Comparison of ENCODE assay signal across 8 mouse cellular contexts in genomic region chr4:48472052-48472791, GRCm38 (mm10). TPM values are rescaled to one million over a fixed set of nuclear protein-coding genes. Genes with fewer than 3 reads are reported as not detected.
DNase-seq lines count a peak whose midpoint lies in the region; ATAC-seq lines count a peak whose summit lies in the region.

No protein-coding gene starts in this region.

- H3K9me3 ChIP-seq in heart, embryonic 10.5 days = no peaks in the 10 kb centered on the region
- H3K9me3 ChIP-seq in heart, embryonic 15.5 days (replicated peaks) = no peaks in the 10 kb centered on the region
- H3K9me3 ChIP-seq in liver, embryonic 11.5 days (ENCODE audit: control insufficient read depth, low read length) = no peaks in the 10 kb centered on the region

- peak overlapping the region; percentile 97 for H3K27ac ChIP-seq in heart, embryonic 10.5 days
- H3K27ac ChIP-seq in heart, embryonic 15.5 days = peak overlapping the region; percentile 82
- peak overlapping the region; percentile 88; the same call in 1 of the 2 replicates for H3K27ac ChIP-seq in liver, embryonic 11.5 days (ENCODE audit: low read depth, low read length)

- H3K9ac ChIP-seq in heart, embryonic 15.5 days = peak overlapping the region; percentile 97
- peak overlapping the region; percentile 99 for H3K9ac ChIP-seq in liver, embryonic 11.5 days (ENCODE audit: low read depth, low read length)

- H3K27me3 ChIP-seq in heart, embryonic 10.5 days (ENCODE audit: insufficient read depth, poor library complexity, severe bottlenecking) = no peaks in the 10 kb centered on the region
- no peaks in the 10 kb centered on the region for H3K27me3 ChIP-seq in heart, embryonic 15.5 days
- H3K27me3 ChIP-seq in liver, embryonic 11.5 days (replicated peaks; ENCODE audit: control insufficient read depth, insufficient read depth, low read length) = no peaks in the 10 kb centered on the region
- H3K27me3 ChIP-seq in splenic B cell, adult 2 months (ENCODE audit: control insufficient read depth, insufficient read depth, low read length, poor library complexity, severe bottlenecking) = no peaks in the 10 kb centered on the region

- no peak for ATAC-seq in heart, embryonic 15.5 days (replicated peaks; ENCODE audit: insufficient number of reproducible peaks, insufficient read depth, low FRiP score, low read depth)
- 0 out of 2 replicates have a peak, but pooled peaks have one; percentile 16 for ATAC-seq in liver, embryonic 11.5 days (replicated peaks; ENCODE audit: low FRiP score)

- intact Hi-C loops in heart, postnatal 25 days (cut with DNase I) = loop anchor here (2.0 kb wide), 1 partner anchor 69 kb away; no protein-coding TSS in a partner anchor

- DNase-seq in heart, embryonic 10.5 days (ENCODE audit: low spot score) = no peak
- no peak for DNase-seq in heart, postnatal 25 days (ENCODE audit: low spot score)
- peak; percentile 10 for DNase-seq in NIH3T3 (ENCODE audit: low read depth)
- DNase-seq in liver, embryonic 11.5 days (ENCODE audit: low spot score) = peak; percentile 40
- peak; percentile 20 for DNase-seq in splenic B cell, adult 2 months (ENCODE audit: low read depth, low spot score)
- DNase-seq in right cerebral cortex, postnatal 14 days = no peak
- no peak for DNase-seq in layer of hippocampus, adult 9-11 months

- H3K36me3 ChIP-seq in heart, embryonic 10.5 days = peaks cover 15% of the 10 kb centered on the region
- H3K36me3 ChIP-seq in heart, embryonic 15.5 days = peaks cover 12% of the 10 kb centered on the region
- peaks cover 2% of the 10 kb centered on the region; the same call in 1 of the 2 replicates for H3K36me3 ChIP-seq in liver, embryonic 11.5 days (ENCODE audit: control insufficient read depth, insufficient read depth, low read length)
- peaks cover 6% of the 10 kb centered on the region; the same call in 1 of the 2 replicates for H3K36me3 ChIP-seq in splenic B cell, adult 2 months (ENCODE audit: control insufficient read depth, insufficient read depth, low read length, poor library complexity, severe bottlenecking)

- peak overlapping the region; percentile 98 for H3K4me3 ChIP-seq in heart, embryonic 10.5 days
- peak overlapping the region; percentile 77 for H3K4me3 ChIP-seq in heart, embryonic 15.5 days
- peak overlapping the region; percentile 96 for H3K4me3 ChIP-seq in liver, embryonic 11.5 days (ENCODE audit: low read depth, low read length)

- peak overlapping the region; percentile 71 for H3K4me2 ChIP-seq in heart, embryonic 15.5 days
- peak overlapping the region; percentile 85 for H3K4me2 ChIP-seq in liver, embryonic 11.5 days

- H3K4me1 ChIP-seq in heart, embryonic 10.5 days = peaks cover 19% of the 10 kb centered on the region
- H3K4me1 ChIP-seq in heart, embryonic 15.5 days (replicated peaks) = peaks cover 12% of the 10 kb centered on the region
- peaks cover 9% of the 10 kb centered on the region for H3K4me1 ChIP-seq in liver, embryonic 11.5 days (replicated peaks; ENCODE audit: control insufficient read depth, insufficient read depth, low read length)

- 14% methylated on average over 12 of the region's 12 CpGs for WGBS in heart, embryonic 10.5 days
- 9% methylated on average over 12 of the region's 12 CpGs for whole genome bisulfite sequencing in heart, embryonic 15.5 days
- 7% methylated on average over 12 of the region's 12 CpGs for WGBS in liver, embryonic 11.5 days

RNA-seq across cellular contexts. Expression of gene Tex10, which starts 1.0 kb away (rescaled TPM):
- polyA plus RNA-seq in heart, embryonic 10.5 days (2016; fragmentation: Nextera tagmentation; extraction: Ambion mirVana) = 46.5 and 62.0 TPM in 2 replicates
- 1 to 10 TPM; 7.6 to 8.2 TPM for total RNA-seq in heart, postnatal 25 days (2021)
- 24.7 and 30.2 TPM in 2 replicates for polyA plus RNA-seq in heart, embryonic 15.5 days (2015; fragmentation: Nextera tagmentation; extraction: Ambion mirVana)
- polyA plus RNA-seq in liver, embryonic 11.5 days (2014; fragmentation: Nextera tagmentation; extraction: Ambion mirVana) = 69.3 and 73.3 TPM in 2 replicates

Comparison
In these comparisons a context has a peak if more than half of its experiments do, and no peak if none do; other contexts are left out.
1. DNase-seq: peak in NIH3T3 (single experiment), liver, embryonic 11.5 days (single experiment) and splenic B cell, adult 2 months (single experiment); none in heart, embryonic 10.5 days (single experiment), heart, postnatal 25 days (single experiment), right cerebral cortex, postnatal 14 days (single experiment) and layer of hippocampus, adult 9-11 months (single experiment).
2. Peak in every context shown above with its lines, with median percentiles within 50 percentile points of each other: H3K27ac ChIP-seq and H3K4me3 ChIP-seq.